Mouse (Mus musculus) heart, postnatal 4 days (tissue): ENCODE data around the gene Mbd3l2. TPM values are rescaled to one million over a fixed set of nuclear protein-coding genes. Genes with fewer than 3 reads are reported as not detected.
"Not testable (repeated sequence)": the region's sequence is repeated elsewhere in the genome, so short reads cannot be mapped to it uniquely, and the experiment has no call there.

ENCODE experiments used
- DNase-seq: peaks from one replicate; pipeline ENCODE4 v3.0.0; 2021
- microRNA-seq, 2 experiments: library from miRNA; unstranded; fragments of <30 nt; microRNA quantifications; one replicate each; pipeline ENCODE4 v1.2.0; 2021 to 2022
- total RNA-seq, 2 experiments: library from RNA; stranded (reverse); gene quantifications; 2 replicates each; pipeline ENCODE4 v1.2.3; 2021

Gene Mbd3l2
- not detected for total RNA-seq

DNA sequence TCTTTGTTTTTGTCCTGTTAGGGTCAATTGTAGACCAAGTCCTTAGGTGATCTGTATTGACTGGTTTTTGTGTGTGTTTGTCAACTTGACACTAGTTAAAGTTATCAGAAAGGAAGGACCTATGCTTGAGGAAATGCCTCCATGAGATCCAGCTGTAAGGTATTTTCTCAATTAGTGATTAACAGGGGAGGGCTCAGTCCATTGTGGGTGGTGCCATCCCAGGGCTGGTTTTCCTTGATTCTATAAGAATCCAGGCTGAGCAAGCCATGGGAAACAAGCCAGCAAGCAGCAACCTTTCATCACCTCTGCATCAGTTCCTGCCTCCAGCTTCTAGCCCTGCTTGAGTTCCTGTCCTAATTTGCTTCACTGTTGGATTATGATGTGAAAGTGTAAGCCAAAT, at the start of gene Mbd3l2:
Gene Mbd3l2 (plus strand): TSS at position 301 of the 400 bp plus-strand sequence.
- no peak for DNase-seq

DNA sequence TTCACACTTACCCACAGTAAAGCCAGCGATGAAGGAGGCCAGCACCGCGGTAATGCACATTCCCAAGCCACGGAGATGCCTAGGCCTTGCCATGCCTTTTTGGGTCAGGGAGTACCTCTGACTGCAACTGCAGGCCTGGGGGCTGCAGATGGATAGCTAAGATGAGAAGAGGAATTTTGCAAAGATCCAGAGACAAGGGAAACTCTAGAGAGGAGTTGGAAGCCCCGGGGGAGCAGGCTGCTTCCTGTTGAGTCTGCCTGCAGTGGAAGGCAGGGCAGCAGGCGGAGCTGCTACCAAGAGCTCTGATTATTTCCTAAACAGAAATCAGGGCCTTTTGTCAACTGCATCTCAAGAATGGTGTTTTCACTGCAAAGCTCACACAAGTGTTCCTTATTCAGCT, 44.7 kb upstream of the Mbd3l2 start:
- peak; percentile 31 for DNase-seq

- DNase-seq = no peak
Observed at GRCm38 (mm10) chr9:18399629-18400028, 30.8 kb upstream of the Mbd3l2 start.

- DNase-seq = not testable (repeated sequence)
Observed at GRCm38 (mm10) chr9:18402895-18403294, 27.6 kb upstream of the Mbd3l2 start, which contains the start of gene Naalad2. Gene Naalad2 (minus strand): TSS chr9:18402995.

- no peak for DNase-seq
Observed at GRCm38 (mm10) chr9:18404118-18404517, 26.3 kb upstream of the Mbd3l2 start, which contains the start of gene Ubtfl1. Gene Ubtfl1 (plus strand): TSS chr9:18404418.

- not testable (repeated sequence) for DNase-seq
Observed at GRCm38 (mm10) chr9:18412371-18412770, 18.1 kb upstream of the Mbd3l2 start.

- peak; percentile 14 for DNase-seq
Observed at GRCm38 (mm10) chr9:18431687-18432086, 1.2 kb downstream of the Mbd3l2 start.

- no peak for DNase-seq
Observed at GRCm38 (mm10) chr9:18456520-18456919, 26.1 kb downstream of the Mbd3l2 start.

DNA sequence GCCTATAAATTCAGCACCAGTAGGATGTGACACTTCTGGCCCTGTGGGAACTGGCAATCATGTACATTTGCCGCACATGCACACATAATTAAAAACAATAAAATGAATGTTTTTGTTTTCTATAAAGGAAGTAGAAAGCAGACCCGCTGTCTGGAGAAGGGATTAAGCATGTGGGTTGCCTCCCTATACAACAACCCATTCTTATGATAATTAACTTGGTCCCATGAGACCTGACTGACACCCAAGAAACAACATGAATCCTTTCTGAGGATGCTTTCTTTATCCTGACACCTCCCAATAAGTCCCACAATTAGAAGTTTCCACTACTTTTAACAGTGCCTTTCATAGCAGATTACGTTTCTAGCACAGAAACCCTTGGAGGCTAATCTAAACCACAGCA, 36.9 kb downstream of the Mbd3l2 start:
- no peak for DNase-seq

DNA sequence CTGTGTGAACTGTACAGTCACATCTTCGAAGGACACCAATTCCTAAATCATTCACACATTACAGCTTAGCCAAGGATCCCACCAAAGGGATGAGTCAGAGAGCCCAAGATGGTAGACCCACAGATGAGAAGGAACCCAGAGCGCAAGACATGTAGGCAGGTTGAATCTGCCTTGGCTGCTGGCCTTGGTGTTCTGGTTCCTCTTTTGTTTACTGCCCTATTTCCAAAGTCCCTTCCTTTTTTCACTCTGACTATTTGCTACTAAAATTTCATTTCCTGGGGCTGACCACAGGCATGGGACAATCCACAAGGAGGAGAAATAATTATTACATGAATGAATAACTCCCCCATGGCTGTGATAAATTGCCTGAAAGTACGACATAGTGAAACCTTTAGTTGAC, 37.6 kb downstream of the Mbd3l2 start:
- no peak for DNase-seq

DNA sequence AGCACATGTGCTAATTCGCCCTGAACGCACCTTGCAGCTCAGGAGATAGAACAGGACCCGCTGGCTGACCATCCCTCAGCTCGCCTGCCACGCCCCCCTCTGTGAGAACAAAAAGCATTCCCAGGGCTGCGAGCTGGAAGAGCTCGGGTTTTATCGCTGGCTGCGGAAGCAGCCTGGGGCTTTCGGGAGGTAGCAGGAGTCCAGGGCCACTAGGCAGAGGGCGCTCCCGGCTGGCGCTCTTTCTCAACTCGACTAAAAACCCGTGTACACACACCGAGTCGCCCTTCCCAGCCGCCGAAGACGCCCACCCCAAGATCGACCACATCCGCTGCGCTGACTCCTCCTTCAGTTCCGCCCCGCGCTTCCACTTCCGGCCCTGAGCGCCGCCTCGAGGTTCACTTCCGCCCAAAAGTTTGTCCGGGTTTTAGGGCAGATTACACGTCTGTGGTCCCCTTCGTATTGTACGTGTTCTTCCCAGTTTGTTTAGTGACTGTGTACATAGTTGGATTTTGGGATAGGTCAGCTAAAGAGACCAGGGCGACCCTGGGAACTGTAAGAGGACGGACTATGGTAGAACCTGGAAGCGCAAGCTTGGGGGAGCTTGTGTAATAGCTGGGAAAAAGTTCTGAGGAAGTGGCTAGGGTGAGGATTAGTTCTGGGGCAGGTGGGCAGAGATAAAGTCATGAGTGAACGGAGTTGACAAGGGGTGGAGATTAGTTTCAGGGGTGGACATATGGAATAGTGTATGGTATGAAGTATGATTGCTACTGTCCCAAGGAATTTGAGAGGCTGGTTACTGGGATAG, 43.1 kb downstream of the Mbd3l2 start:
- peak; percentile 78 for DNase-seq

- no peak for DNase-seq
Observed at GRCm38 (mm10) chr9:18478168-18478567, 47.7 kb downstream of the Mbd3l2 start, which contains the start of the genes Zfp558 and Mbd3l1. Gene Zfp558 (minus strand): TSS chr9:18478268. Gene Mbd3l1 (plus strand): TSS chr9:18478359.

Small RNA genes lying within 50 kb of the gene (microRNA-seq; reads per million reads assigned to microRNA genes)
- 0 reads per million in 2 experiments for gene Gm22854

Other genes with a start within 250 kb of the Mbd3l2 start
- gene Chordc1, start 138.5 kb upstream of the Mbd3l2 start, total RNA-seq = 10 to 100 TPM; 32.4 to 34.6 TPM
- 10 to 100 TPM; 10.7 to 13.3 TPM for gene Naalad2, start 27.7 kb upstream of the Mbd3l2 start, total RNA-seq
- not detected for gene Ubtfl1, start 26.2 kb upstream of the Mbd3l2 start, total RNA-seq
- 1 to 10 TPM; 2.5 to 3.6 TPM for gene Zfp558, start 47.6 kb downstream of the Mbd3l2 start, total RNA-seq
- not detected for gene Mbd3l1, start 47.7 kb downstream of the Mbd3l2 start, total RNA-seq
- 1 to 10 TPM; 8.8 to 8.9 TPM for gene Muc16, start 243.9 kb downstream of the Mbd3l2 start, total RNA-seq